Mouse (Mus musculus) heart, embryonic 15.5 days (tissue): ENCODE measurements at regions not wholly inside any gene's neighbourhood (a gene's known extent, or its start where the extent isn't known, plus 50 kb on each side); places are given as distances from the start of the nearest gene placed in this dataset.

Experiments used
- ATAC-seq: fragments of 200-750 bp; cut with Nextera tagmentation; replicated peaks from 2 replicates; pipeline ENCODE4 v1.8.0; 2017; ENCODE audit warnings: low read depth, moderate TSS enrichment; ENCODE audit not compliant: insufficient number of reproducible peaks, insufficient read depth, low FRiP score
- H3K27ac ChIP-seq: fragments of 300-500 bp; sonication (generic); 2 replicates; pipeline ENCODE4 v1.5.1; 2015; ENCODE audit warnings: mild to moderate bottlenecking, inconsistent platforms
- H3K27me3 ChIP-seq: fragments of 300-500 bp; sonication (generic); 2 replicates; pipeline ENCODE4 v1.6.1; 2015; ENCODE audit warnings: inconsistent platforms
- H3K36me3 ChIP-seq: fragments of 300-500 bp; sonication (generic); 2 replicates; pipeline ENCODE4 v1.6.1; 2015; ENCODE audit warnings: mild to moderate bottlenecking, inconsistent platforms
- H3K4me1 ChIP-seq: fragments of 300-500 bp; sonication (generic); replicated peaks from 2 replicates; pipeline ENCODE4 v1.6.1; 2015; ENCODE audit warnings: inconsistent platforms
- H3K4me2 ChIP-seq: fragments of 300-500 bp; sonication (generic); 2 replicates; pipeline ENCODE4 v1.6.1; 2015; ENCODE audit warnings: inconsistent platforms, mild to moderate bottlenecking, moderate library complexity
- H3K4me3 ChIP-seq: fragments of 300-500 bp; sonication (generic); 2 replicates; pipeline ENCODE4 v1.5.1; 2015; ENCODE audit warnings: mild to moderate bottlenecking, inconsistent platforms
- H3K9ac ChIP-seq: fragments of 300-500 bp; sonication (generic); 2 replicates; pipeline ENCODE4 v1.6.1; 2015; ENCODE audit warnings: mild to moderate bottlenecking, inconsistent platforms
- H3K9me3 ChIP-seq: fragments of 300-500 bp; sonication (generic); replicated peaks from 2 replicates; pipeline ENCODE4 v1.6.1; 2016; ENCODE audit warnings: inconsistent platforms
- WGBS: fragments of 180-500 bp; shearing (Covaris S2); methylation state at CpG from one replicate; pipeline ENCODE4 v1.1.7; 2015; ENCODE audit warnings: mixed read lengths; 5-methylcytosine and 5-hydroxymethylcytosine counted together

GRCm38 (mm10) chr14:9003034-9003433 lies 337.0 kb upstream of the 4930452B06Rik start:
- H3K27me3 ChIP-seq = no peaks in the 10 kb centered on the region
- no peak overlapping the region for H3K9ac ChIP-seq
- no peak overlapping the region for H3K27ac ChIP-seq
- 0 out of 2 replicates have a peak, but pooled peaks cover 2% of the 10 kb centered on the region for H3K9me3 ChIP-seq
- H3K36me3 ChIP-seq = no peaks in the 10 kb centered on the region
- H3K4me3 ChIP-seq = no peak overlapping the region
- 0 out of 2 replicates have a peak, but pooled peaks cover 5% of the 10 kb centered on the region for H3K4me1 ChIP-seq
- no peak overlapping the region for H3K4me2 ChIP-seq
- 56% methylated on average over 2 of the region's 2 CpGs for WGBS
- ATAC-seq = no peak

GRCm38 (mm10) chr14:9000408-9001092 lies 334.5 kb upstream of the 4930452B06Rik start:
- Histone ChIP-seq H3K4me1 (0 out of 2 replicates have a peak, but pooled peaks cover 5% of the 10 kb centered on the region), H3K9me3 (no peaks in the 10 kb centered on the region), H3K36me3 (no peaks in the 10 kb centered on the region), H3K4me3 (no peak overlapping the region), H3K27me3 (no peaks in the 10 kb centered on the region), H3K4me2 (no peak overlapping the region), H3K9ac (no peak overlapping the region), H3K27ac (peak overlapping the region; percentile 81)
- peak; percentile 70; the same call in 1 of the 2 replicates for ATAC-seq
- WGBS = 20% methylated on average over 3 of the region's 3 CpGs

- H3K36me3 ChIP-seq = no peaks in the 10 kb centered on the region
- no peak overlapping the region for H3K4me3 ChIP-seq
- H3K9me3 ChIP-seq = no peaks in the 10 kb centered on the region
- 0 out of 2 replicates have a peak, but pooled peaks cover 5% of the 10 kb centered on the region for H3K4me1 ChIP-seq
- H3K27me3 ChIP-seq = no peaks in the 10 kb centered on the region
- WGBS = 72% methylated on average over 1 of the region's 1 CpGs
- no peak overlapping the region for H3K9ac ChIP-seq
- no peak for ATAC-seq
- H3K27ac ChIP-seq = peak overlapping the region; percentile 81; the same call in 1 of the 2 replicates
- no peak overlapping the region for H3K4me2 ChIP-seq
Measured at GRCm38 (mm10) chr14:8999815-9000214, 333.8 kb upstream of the 4930452B06Rik start.

GRCm38 (mm10) chr14:8993421-8993820 lies 327.4 kb upstream of the 4930452B06Rik start:
- H3K27ac ChIP-seq = no peak overlapping the region
- ATAC-seq = no peak
- WGBS = 89% methylated on average over 1 of the region's 1 CpGs

GRCm38 (mm10) chr14:8985086-8985793 lies 319.2 kb upstream of the 4930452B06Rik start:
- WGBS = 70% methylated on average over 4 of the region's 4 CpGs
- no peak overlapping the region for H3K4me2 ChIP-seq
- no peak overlapping the region for H3K9ac ChIP-seq
- no peaks in the 10 kb centered on the region for H3K27me3 ChIP-seq
- no peaks in the 10 kb centered on the region for H3K36me3 ChIP-seq
- H3K27ac ChIP-seq = no peak overlapping the region
- no peak for ATAC-seq
- no peaks in the 10 kb centered on the region for H3K9me3 ChIP-seq
- no peaks in the 10 kb centered on the region for H3K4me1 ChIP-seq
- H3K4me3 ChIP-seq = no peak overlapping the region

More at GRCm38 (mm10) chr14:8993421-8993820, 327.4 kb upstream of the 4930452B06Rik start:
- Histone ChIP-seq H3K9ac (no peak overlapping the region), H3K27me3 (no peaks in the 10 kb centered on the region), H3K4me1 (no peaks in the 10 kb centered on the region), H3K36me3 (no peaks in the 10 kb centered on the region), H3K4me3 (no peak overlapping the region), H3K4me2 (no peak overlapping the region), H3K9me3 (no peaks in the 10 kb centered on the region)

- Histone ChIP-seq H3K9me3 (no peaks in the 10 kb centered on the region), H3K4me1 (no peaks in the 10 kb centered on the region), H3K9ac (no peak overlapping the region), H3K4me2 (no peak overlapping the region), H3K27ac (no peak overlapping the region), H3K36me3 (no peaks in the 10 kb centered on the region), H3K4me3 (no peak overlapping the region), H3K27me3 (no peaks in the 10 kb centered on the region)
- whole genome bisulfite sequencing = 60% methylated on average over 2 of the region's 2 CpGs
- ATAC-seq = no peak
Measured at GRCm38 (mm10) chr14:8961554-8961953, 295.5 kb upstream of the 4930452B06Rik start.

GRCm38 (mm10) chr14:8952853-8953397 lies 286.9 kb upstream of the 4930452B06Rik start:
- WGBS = 15% methylated on average over 6 of the region's 6 CpGs
- peak; percentile 79; the same call in 1 of the 2 replicates for ATAC-seq
- Histone ChIP-seq H3K9me3 (no peaks in the 10 kb centered on the region), H3K27me3 (no peaks in the 10 kb centered on the region), H3K4me2 (no peak overlapping the region), H3K36me3 (no peaks in the 10 kb centered on the region), H3K9ac (no peak overlapping the region), H3K4me1 (peaks cover 8% of the 10 kb centered on the region), H3K27ac (peak overlapping the region; percentile 64), H3K4me3 (no peak overlapping the region)

GRCm38 (mm10) chr14:8948751-8949150 lies 282.7 kb upstream of the 4930452B06Rik start:
- 64% methylated on average over 2 of the region's 2 CpGs for WGBS
- Histone ChIP-seq H3K27me3 (no peaks in the 10 kb centered on the region), H3K9me3 (no peaks in the 10 kb centered on the region), H3K4me3 (no peak overlapping the region), H3K9ac (no peak overlapping the region), H3K4me1 (peaks cover 8% of the 10 kb centered on the region), H3K27ac (no peak overlapping the region), H3K4me2 (no peak overlapping the region), H3K36me3 (no peaks in the 10 kb centered on the region)
- no peak for ATAC-seq

GRCm38 (mm10) chr14:8946851-8947625 lies 281.0 kb upstream of the 4930452B06Rik start:
- no peak for ATAC-seq
- no peaks in the 10 kb centered on the region for H3K27me3 ChIP-seq
- no peak overlapping the region for H3K9ac ChIP-seq
- no peak overlapping the region for H3K4me2 ChIP-seq
- H3K36me3 ChIP-seq = no peaks in the 10 kb centered on the region
- H3K4me3 ChIP-seq = no peak overlapping the region
- no peak overlapping the region for H3K27ac ChIP-seq
- H3K4me1 ChIP-seq = no peaks in the 10 kb centered on the region
- H3K9me3 ChIP-seq = no peaks in the 10 kb centered on the region
- WGBS = 71% methylated on average over 5 of the region's 5 CpGs

GRCm38 (mm10) chr14:8935121-8935520 lies 269.1 kb upstream of the 4930452B06Rik start:
- H3K4me2 ChIP-seq = no peak overlapping the region
- no peak overlapping the region for H3K4me3 ChIP-seq
- no peak for ATAC-seq
- H3K27me3 ChIP-seq = no peaks in the 10 kb centered on the region
- no peaks in the 10 kb centered on the region for H3K9me3 ChIP-seq
- WGBS = 30% methylated on average over 5 of the region's 5 CpGs
- no peaks in the 10 kb centered on the region for H3K4me1 ChIP-seq
- no peak overlapping the region for H3K9ac ChIP-seq
- H3K27ac ChIP-seq = no peak overlapping the region
- no peaks in the 10 kb centered on the region for H3K36me3 ChIP-seq
